Comparison of ENCODE assay signal across 13 mouse cellular contexts in genomic region chr5:142800198-142800597, GRCm38 (mm10). TPM values are rescaled to one million over a fixed set of nuclear protein-coding genes. Genes with fewer than 3 reads are reported as not detected.
DNase-seq lines count a peak whose midpoint lies in the region; ATAC-seq and TF ChIP-seq lines count a peak whose summit lies in the region.
"Had no signal": no experiment of that assay in that cellular context is flagged by ENCODE, and none has a peak within 500 bp of the region (broad histone marks: within the 10 kb centered on the region; RNA-seq: fewer than 3 reads in every experiment).

No protein-coding gene starts in this region.

- no peak overlapping the region for H3K9ac ChIP-seq in lung, embryonic 16.5 days (ENCODE audit: low read length)
- peak overlapping the region; percentile 40 for H3K9ac ChIP-seq in forebrain, embryonic 12.5 days
- H3K9ac ChIP-seq in liver, postnatal 0 days (replicated peaks): no peak overlapping the region

- WGBS in lung, embryonic 16.5 days: 41% methylated on average over 8 of the region's 8 CpGs
- WGBS in forebrain, embryonic 12.5 days: 20% methylated on average over 8 of the region's 8 CpGs
- WGBS in liver, postnatal 0 days (ENCODE audit: insufficient replicate concordance): 34% methylated on average over 8 of the region's 8 CpGs

- peaks cover 30% of the 10 kb centered on the region for H3K4me1 ChIP-seq in lung, embryonic 16.5 days (replicated peaks; ENCODE audit: control insufficient read depth, insufficient read depth, low read length)
- H3K4me1 ChIP-seq in forebrain, embryonic 12.5 days: peaks cover 78% of the 10 kb centered on the region
- H3K4me1 ChIP-seq in liver, postnatal 0 days (ENCODE audit: insufficient read depth): peaks cover 22% of the 10 kb centered on the region

- H3K4me3 ChIP-seq in lung, embryonic 16.5 days (ENCODE audit: low read length): no peak overlapping the region
- no peak overlapping the region for H3K4me3 ChIP-seq in forebrain, embryonic 12.5 days (replicated peaks)
- H3K4me3 ChIP-seq in liver, postnatal 0 days (ENCODE audit: low read depth, low read length): no peak overlapping the region
- H3K4me3 ChIP-seq: layer of hippocampus, adult 2 months had no signal

- H3K27me3 ChIP-seq in lung, embryonic 16.5 days (ENCODE audit: control insufficient read depth, insufficient read depth, low read depth, low read length): no peaks in the 10 kb centered on the region
- no peaks in the 10 kb centered on the region for H3K27me3 ChIP-seq in forebrain, embryonic 12.5 days
- no peaks in the 10 kb centered on the region for H3K27me3 ChIP-seq in liver, postnatal 0 days (ENCODE audit: insufficient read depth, low read length)

- ATAC-seq in lung, embryonic 16.5 days (ENCODE audit: low read depth): 0 out of 2 replicates have a peak, but pooled peaks have one; percentile 15
- no peak for ATAC-seq in forebrain, embryonic 12.5 days (ENCODE audit: low FRiP score)
- ATAC-seq in liver, postnatal 0 days: no peak
- no peak for ATAC-seq in CD4-positive, CD25-positive, alpha-beta regulatory T cell, adult 4 months

- no peaks in the 10 kb centered on the region for H3K36me3 ChIP-seq in lung, embryonic 16.5 days (ENCODE audit: control insufficient read depth, insufficient read depth, low read length)
- H3K36me3 ChIP-seq in forebrain, embryonic 12.5 days (replicated peaks): peaks cover 30% of the 10 kb centered on the region
- no peaks in the 10 kb centered on the region for H3K36me3 ChIP-seq in liver, postnatal 0 days (replicated peaks; ENCODE audit: insufficient read depth, low read length)

- H3K27ac ChIP-seq in lung, embryonic 16.5 days (ENCODE audit: low read length): no peak overlapping the region
- H3K27ac ChIP-seq in forebrain, embryonic 12.5 days: peak overlapping the region; percentile 42; the same call in 1 of the 2 replicates
- no peak overlapping the region for H3K27ac ChIP-seq in liver, postnatal 0 days (ENCODE audit: low read depth)
- H3K27ac ChIP-seq: layer of hippocampus, adult 2 months had no signal

- TF ChIP-seq CTCF in liver, postnatal 0 days (IDR thresholded peaks at IDR 0.05; ENCODE audit: low read depth): no peak

- DNase-seq in lung, postnatal 10 days: no peak
- DNase-seq in MEL-GATA-1-ER (ENCODE audit: extremely low read depth, low read depth): peak; percentile 48
- DNase-seq in liver, postnatal 0 days: no peak
- no peak for DNase-seq in layer of hippocampus, postnatal 25 days (ENCODE audit: extremely low spot score in 1 of 2, low spot score in 1 of 2)
- DNase-seq in thymus, postnatal 0 days (ENCODE audit: low spot score): no peak
- DNase-seq: adrenal gland, adult 8-10 months; cerebellum, adult 11 months; kidney, adult 2 months; lung, postnatal 36 days had no signal

- no peak overlapping the region for H3K4me2 ChIP-seq in lung, embryonic 16.5 days (ENCODE audit: low read depth, low read length)
- peak overlapping the region; percentile 29 for H3K4me2 ChIP-seq in forebrain, embryonic 12.5 days
- H3K4me2 ChIP-seq in liver, postnatal 0 days (ENCODE audit: low read depth, low read length): peak overlapping the region; percentile 16; the same call in 1 of the 2 replicates

- TF ChIP-seq EP300 in liver, postnatal 0 days (IDR thresholded peaks at IDR 0.05; ENCODE audit: low read depth): no peak

- H3K9me3 ChIP-seq in lung, embryonic 16.5 days (ENCODE audit: control insufficient read depth, low read length): no peaks in the 10 kb centered on the region
- no peaks in the 10 kb centered on the region for H3K9me3 ChIP-seq in forebrain, embryonic 12.5 days
- no peaks in the 10 kb centered on the region for H3K9me3 ChIP-seq in liver, postnatal 0 days (ENCODE audit: low read length)

RNA-seq across cellular contexts. Expression of gene Tnrc18, which starts 17.3 kb away (rescaled TPM):
- polyA plus RNA-seq in lung, embryonic 16.5 days (2015; fragmentation: Nextera tagmentation; extraction: Ambion mirVana): 17.3 and 18.2 TPM in 2 replicates
- polyA plus RNA-seq in forebrain, embryonic 12.5 days (2016; fragmentation: Nextera tagmentation; extraction: Ambion mirVana): 56.8 and 64.6 TPM in 2 replicates
- 2.9 and 4.0 TPM in 2 replicates for polyA plus RNA-seq in liver, postnatal 0 days (2015; fragmentation: Nextera tagmentation; extraction: Ambion mirVana)
- 1 to 10 TPM; 2.8 to 3.7 TPM for polyA plus RNA-seq in CD4-positive, CD25-positive, alpha-beta regulatory T cell, adult 4 months (2017; shearing (Covaris generic))
- total RNA-seq in layer of hippocampus, postnatal 25 days (2021): 100 to 1,000 TPM; 131 to 158 TPM
- polyA plus RNA-seq in thymus, postnatal 0 days (2015; fragmentation: Nextera tagmentation; extraction: Ambion mirVana): 6.9 and 9.6 TPM in 2 replicates
